Mouse (Mus musculus): Measurements from ENCODE around the gene Cryzl1. TPM values are rescaled to one million over a fixed set of nuclear protein-coding genes. Genes with fewer than 3 reads are reported as not detected.

The Cryzl1 gene
- total RNA-seq (2022), result 10 to 100 TPM; 26.0 to 30.4 (median 27.1) TPM

GRCm38 (mm10) chr16:91728123-91729065 is at the start of gene Cryzl1:
Gene Cryzl1 (minus strand): TSS chr16:91728975.
- DNase-seq (ENCODE audit: low spot score), result peak; percentile 99

- DNase-seq (ENCODE audit: low spot score), result no peak
Observed at GRCm38 (mm10) chr16:91772586-91772985, 43.8 kb upstream of the Cryzl1 start.

- DNase-seq (ENCODE audit: low spot score), result no peak
Observed at GRCm38 (mm10) chr16:91771334-91771733, 42.6 kb upstream of the Cryzl1 start.

GRCm38 (mm10) chr16:91770662-91771061 is 41.9 kb upstream of the Cryzl1 start:
- no peak for DNase-seq (ENCODE audit: low spot score)

GRCm38 (mm10) chr16:91769911-91770310 is 41.1 kb upstream of the Cryzl1 start:
- DNase-seq (ENCODE audit: low spot score), result no peak

GRCm38 (mm10) chr16:91768586-91768985 is 39.8 kb upstream of the Cryzl1 start:
- peak; percentile 43 for DNase-seq (ENCODE audit: low spot score)

GRCm38 (mm10) chr16:91767165-91767701 is 38.5 kb upstream of the Cryzl1 start:
- DNase-seq (ENCODE audit: low spot score), result peak; percentile 68

GRCm38 (mm10) chr16:91765816-91766210 is 37.0 kb upstream of the Cryzl1 start:
- DNase-seq (ENCODE audit: low spot score), result no peak

- no peak for DNase-seq (ENCODE audit: low spot score)
Observed at GRCm38 (mm10) chr16:91765121-91765815, 36.5 kb upstream of the Cryzl1 start.

- DNase-seq (ENCODE audit: low spot score), result no peak
Observed at GRCm38 (mm10) chr16:91764414-91764813, 35.6 kb upstream of the Cryzl1 start.

GRCm38 (mm10) chr16:91763975-91764374 is 35.2 kb upstream of the Cryzl1 start:
- DNase-seq (ENCODE audit: low spot score), result no peak

- DNase-seq (ENCODE audit: low spot score), result no peak
Observed at GRCm38 (mm10) chr16:91762476-91762875, 33.7 kb upstream of the Cryzl1 start.

GRCm38 (mm10) chr16:91761761-91762160 is 33.0 kb upstream of the Cryzl1 start:
- no peak for DNase-seq (ENCODE audit: low spot score)

GRCm38 (mm10) chr16:91761202-91761601 is 32.4 kb upstream of the Cryzl1 start:
- no peak for DNase-seq (ENCODE audit: low spot score)

- no peak for DNase-seq (ENCODE audit: low spot score)
Observed at GRCm38 (mm10) chr16:91754957-91755356, 26.2 kb upstream of the Cryzl1 start.

GRCm38 (mm10) chr16:91753611-91754010 is 24.8 kb upstream of the Cryzl1 start:
- no peak for DNase-seq (ENCODE audit: low spot score)

GRCm38 (mm10) chr16:91751644-91752385 is 23.0 kb upstream of the Cryzl1 start:
- no peak for DNase-seq (ENCODE audit: low spot score)

GRCm38 (mm10) chr16:91747567-91747966 is 18.8 kb upstream of the Cryzl1 start:
- no peak for DNase-seq (ENCODE audit: low spot score)

GRCm38 (mm10) chr16:91746101-91746950 is 17.6 kb upstream of the Cryzl1 start:
- no peak for DNase-seq (ENCODE audit: low spot score)

GRCm38 (mm10) chr16:91743055-91743454 is 14.3 kb upstream of the Cryzl1 start:
- DNase-seq (ENCODE audit: low spot score), result no peak

- no peak for DNase-seq (ENCODE audit: low spot score)
Observed at GRCm38 (mm10) chr16:91740918-91741255, 12.1 kb upstream of the Cryzl1 start.

Measured in heart, adult 8-10 months (tissue).